Mouse (Mus musculus) liver, postnatal 0 days (tissue): ENCODE measurements around the gene Dag1.

Experiments
- CTCF ChIP-seq: sonication (generic); IDR thresholded peaks from 2 replicates; pipeline ENCODE4 v1.5.1; 2016; ENCODE audit warnings: antibody characterized with exemption, low read depth
- EP300 ChIP-seq: IDR thresholded peaks from 2 replicates; pipeline ENCODE4 v1.6.1; 2016; ENCODE audit warnings: antibody characterized with exemption, low read depth, mild to moderate bottlenecking

DNA sequence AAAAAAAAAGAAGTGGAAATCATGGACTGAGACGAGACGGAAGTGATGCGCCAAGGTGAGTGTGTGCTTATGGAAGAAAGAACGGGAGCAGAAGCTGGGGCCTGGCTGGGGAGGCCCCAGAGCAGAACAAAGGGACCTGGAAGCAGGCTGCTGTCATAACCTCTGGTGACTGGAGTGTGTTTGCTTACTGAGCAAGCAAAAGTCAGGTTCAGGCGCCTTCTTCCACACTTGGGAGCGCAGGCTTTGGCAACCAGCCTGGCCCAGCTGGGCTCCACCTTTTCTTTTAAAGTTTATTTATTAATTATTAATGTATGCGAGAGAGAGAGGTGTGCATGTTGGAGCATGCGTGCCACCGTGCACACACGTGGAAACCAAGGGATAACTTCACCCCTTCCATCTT lies 94.0 kb downstream of the Dag1 start:
- TF ChIP-seq CTCF (no peak), EP300 (no peak)
